ENCODE assay signal across 12 mouse cellular contexts in genomic region chr12:91752711-91753110, GRCm38 (mm10).
"Had no signal": no experiment of that assay in that cellular context is flagged by ENCODE, and none has a peak within 500 bp of the region (broad histone marks: within the 10 kb centered on the region; RNA-seq: fewer than 3 reads in every experiment).

No protein-coding gene starts in this region.

- H3K4me3 ChIP-seq: limb, embryonic 12.5 days; liver, embryonic 15.5 days; midbrain, embryonic 13.5 days had no signal

- H3K9ac ChIP-seq: limb, embryonic 12.5 days; liver, embryonic 15.5 days; midbrain, embryonic 13.5 days had no signal

- H3K27ac ChIP-seq: limb, embryonic 12.5 days; liver, embryonic 15.5 days; midbrain, embryonic 13.5 days had no signal

- H3K9me3 ChIP-seq: limb, embryonic 12.5 days; liver, embryonic 15.5 days; midbrain, embryonic 13.5 days had no signal

- H3K36me3 ChIP-seq: limb, embryonic 12.5 days; liver, embryonic 15.5 days; midbrain, embryonic 13.5 days had no signal

- ATAC-seq: inflammation-experienced regulatory T-cells, adult 6 months; intestine, postnatal 0 days; lung, postnatal 0 days; midbrain, embryonic 13.5 days had no signal

- H3K27me3 ChIP-seq: limb, embryonic 12.5 days; liver, embryonic 15.5 days; midbrain, embryonic 13.5 days had no signal

- H3K4me2 ChIP-seq: limb, embryonic 12.5 days; liver, embryonic 15.5 days; midbrain, embryonic 13.5 days had no signal

- DNase-seq: liver; lung, adult 2 months; lung, postnatal 36 days; right cerebral cortex, adult 18-20 months; right cerebral cortex, postnatal 25 days; thymus, postnatal 25 days had no signal
